Mouse (Mus musculus) liver, embryonic 14.5 days (tissue): ENCODE data around the gene Sec14l1. TPM values are rescaled to one million over a fixed set of nuclear protein-coding genes. Genes with fewer than 3 reads are reported as not detected.

Experiments used
- ATAC-seq: fragments of 200-750 bp; cut with Nextera tagmentation; 2 replicates; pipeline ENCODE4 v1.8.0; 2017; ENCODE audit warnings: moderate number of reproducible peaks, mild to moderate bottlenecking, moderate library complexity; ENCODE audit not compliant: insufficient read depth
- DNase-seq, 3 experiments: peaks; one replicate each; pipeline ENCODE4 v3.0.0-alpha.2; 2012 to 2013; ENCODE audit warnings: low read depth in 3 of 3, low spot score in 3 of 3
- H3K27ac ChIP-seq: fragments of 300-500 bp; sonication (generic); 2 replicates; pipeline ENCODE4 v1.5.1; 2014; ENCODE audit warnings: moderate library complexity, mild to moderate bottlenecking, control low read depth, inconsistent platforms
- H3K27me3 ChIP-seq: fragments of 300-500 bp; sonication (generic); 2 replicates; pipeline ENCODE4 v1.6.1; 2014; ENCODE audit warnings: mild to moderate bottlenecking, low read length, moderate library complexity; ENCODE audit not compliant: control insufficient read depth, insufficient read depth
- H3K36me3 ChIP-seq: fragments of 300-500 bp; sonication (generic); replicated peaks from 2 replicates; pipeline ENCODE4 v1.6.1; 2014; ENCODE audit warnings: low read depth; ENCODE audit not compliant: control insufficient read depth, insufficient read depth
- H3K4me1 ChIP-seq, 2 experiments: fragments of 200-500 bp in 1 of 2; fragments of 300-500 bp in 1 of 2; sonication (generic) in 1 of 2; replicated peaks; 2 replicates each; pipeline ENCODE4 v1.6.1; 2012 to 2014; ENCODE audit warnings: antibody characterized with exemption in 1 of 2, inconsistent platforms in 1 of 2, low read length in 1 of 2; ENCODE audit not compliant: control insufficient read depth in 2 of 2, insufficient read depth in 2 of 2
- H3K4me2 ChIP-seq: fragments of 300-500 bp; sonication (generic); 2 replicates; pipeline ENCODE4 v1.6.1; 2014; ENCODE audit warnings: low read depth, mild to moderate bottlenecking, control low read depth, moderate library complexity
- H3K4me3 ChIP-seq, 2 experiments: fragments of 200-500 bp in 1 of 2; fragments of 300-500 bp in 1 of 2; sonication (generic) in 1 of 2; 2 replicates each; pipeline ENCODE4 v1.5.1; 2012 to 2014; ENCODE audit warnings: low read depth in 2 of 2, low read length in 2 of 2, mild to moderate bottlenecking in 2 of 2, control low read depth in 1 of 2, inconsistent platforms in 1 of 2, moderate library complexity in 1 of 2; ENCODE audit not compliant: insufficient read depth in 1 of 2
- H3K9ac ChIP-seq: fragments of 300-500 bp; sonication (generic); replicated peaks from 2 replicates; pipeline ENCODE4 v1.6.1; 2014; ENCODE audit warnings: mild to moderate bottlenecking, control low read depth, moderate library complexity
- H3K9me3 ChIP-seq: fragments of 300-500 bp; sonication (generic); 2 replicates; pipeline ENCODE4 v1.6.1; 2016; ENCODE audit warnings: low read length, mixed read lengths; ENCODE audit not compliant: control insufficient read depth
- CTCF ChIP-seq: IDR thresholded peaks from 2 replicates; pipeline ENCODE4 v1.5.1; 2016; ENCODE audit warnings: antibody characterized with exemption, low read depth, control low read depth
- EP300 ChIP-seq: IDR thresholded peaks from 2 replicates; pipeline ENCODE4 v1.6.1; 2016; ENCODE audit warnings: antibody characterized with exemption, low read depth
- WGBS: fragments of 180-500 bp; shearing (Covaris S2); extraction: QIAGEN DNeasy Blood & Tissue Kit; methylation state at CpG from one replicate; pipeline ENCODE4 v1.1.7; 2014; ENCODE audit not compliant: insufficient replicate concordance; 5-methylcytosine and 5-hydroxymethylcytosine counted together
- polyA plus RNA-seq, 2 experiments: library from polyadenylated mRNA; depleted of rRNA in 1 of 2; stranded (reverse) in 1 of 2; unstranded in 1 of 2; fragments of >200 nt; fragmentation: Nextera tagmentation in 1 of 2; extraction: Ambion mirVana in 1 of 2; gene quantifications; 2 replicates each; pipeline versions ENCODE4 v1.2.1 to v1.2.3; 2012 to 2014

Gene Sec14l1
- polyA plus RNA-seq, 2 experiments = 10.5 to 13.0 TPM

DNA sequence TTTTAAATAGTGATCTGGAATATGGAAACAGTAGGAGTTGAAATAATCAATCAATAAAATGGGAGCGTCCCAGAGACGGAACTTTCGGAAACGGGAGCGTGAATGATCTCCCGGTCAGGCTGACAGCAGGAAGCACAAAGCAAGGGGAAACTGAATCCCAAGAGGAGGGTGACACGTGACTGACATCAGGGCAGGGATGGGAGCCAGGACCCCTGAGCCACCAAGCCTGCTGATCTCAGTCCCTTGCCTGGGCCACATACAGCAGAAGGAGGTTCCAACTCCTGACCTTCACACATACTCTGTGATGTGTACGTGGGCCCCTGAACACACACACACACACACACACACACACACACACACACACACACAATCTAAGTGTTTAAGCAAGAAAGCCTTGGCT, 46.6 kb downstream of the Sec14l1 start:
- H3K36me3 ChIP-seq = peaks cover 5% of the 10 kb centered on the region
- 77% methylated on average over 8 of the region's 8 CpGs for WGBS

DNA sequence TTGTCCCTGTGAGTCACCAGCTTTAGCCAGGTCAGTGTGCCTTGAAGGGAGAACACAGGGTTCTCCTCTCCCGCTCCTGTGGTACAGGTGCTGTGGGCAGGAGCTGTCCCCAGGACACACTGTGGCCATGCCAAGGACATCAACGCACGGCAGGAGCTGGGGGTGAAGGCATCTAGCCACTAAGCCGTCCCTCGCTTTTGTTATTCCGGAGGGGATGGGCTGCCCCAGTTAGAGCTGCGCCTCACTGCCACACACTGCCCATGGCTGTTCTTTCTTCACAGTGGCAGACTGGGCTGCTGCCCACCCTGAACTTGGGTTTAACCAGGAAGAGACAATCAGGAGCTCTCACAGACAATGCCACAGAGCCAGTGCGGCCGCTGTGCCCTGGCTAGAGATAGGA, 48.1 kb downstream of the Sec14l1 start:
- Histone ChIP-seq H3K36me3 (no peaks in the 10 kb centered on the region), H3K27ac (no peak overlapping the region), H3K9me3 (no peaks in the 10 kb centered on the region), H3K4me1 (no peaks in the 10 kb centered on the region), H3K4me3 (no peak overlapping the region), H3K9ac (no peak overlapping the region), H3K4me2 (no peak overlapping the region), H3K27me3 (no peaks in the 10 kb centered on the region)
- TF ChIP-seq CTCF = no peak
- TF ChIP-seq EP300 = no peak
- no peak for ATAC-seq
- WGBS = 76% methylated on average over 9 of the region's 9 CpGs
- DNase-seq = no peak

More for the DNA sequence above, 46.6 kb downstream of the Sec14l1 start:
- no peak overlapping the region for H3K4me3 ChIP-seq
- no peaks in the 10 kb centered on the region for H3K9me3 ChIP-seq
- H3K27me3 ChIP-seq = no peaks in the 10 kb centered on the region
- no peak for ATAC-seq
- no peak for TF ChIP-seq CTCF
- no peak for TF ChIP-seq EP300
- no peak overlapping the region for H3K9ac ChIP-seq
- no peaks in the 10 kb centered on the region for H3K4me1 ChIP-seq
- no peak for DNase-seq
- no peak overlapping the region for H3K27ac ChIP-seq
- H3K4me2 ChIP-seq = no peak overlapping the region

DNA sequence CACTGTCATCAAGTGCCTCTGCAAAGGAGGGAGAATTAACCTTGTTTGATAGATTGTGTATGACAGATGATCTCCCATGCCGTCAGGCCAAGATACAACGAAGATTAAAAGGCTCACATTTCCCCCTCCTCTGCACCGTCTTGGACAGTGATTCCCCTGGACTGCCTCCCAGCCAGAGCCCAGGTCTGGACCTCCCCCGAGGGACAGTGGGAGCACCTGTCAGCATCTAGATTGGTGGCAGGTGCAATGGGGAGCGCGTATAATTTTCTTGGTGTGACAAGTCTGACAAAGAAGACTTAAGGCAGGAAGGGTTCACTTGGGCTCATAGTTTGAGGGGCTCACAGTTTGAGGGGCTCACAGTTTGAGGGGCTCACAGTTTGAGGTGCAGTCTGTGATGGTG, 48.8 kb downstream of the Sec14l1 start:
- no peak overlapping the region for H3K9ac ChIP-seq
- H3K27ac ChIP-seq = no peak overlapping the region
- no peaks in the 10 kb centered on the region for H3K4me1 ChIP-seq
- no peaks in the 10 kb centered on the region for H3K36me3 ChIP-seq
- 69% methylated on average over 6 of the region's 6 CpGs for WGBS
- ATAC-seq = no peak
- DNase-seq = no peak
- no peak for TF ChIP-seq CTCF
- H3K27me3 ChIP-seq = no peaks in the 10 kb centered on the region
- H3K9me3 ChIP-seq = no peaks in the 10 kb centered on the region
- no peak overlapping the region for H3K4me2 ChIP-seq
- no peak overlapping the region for H3K4me3 ChIP-seq

DNA sequence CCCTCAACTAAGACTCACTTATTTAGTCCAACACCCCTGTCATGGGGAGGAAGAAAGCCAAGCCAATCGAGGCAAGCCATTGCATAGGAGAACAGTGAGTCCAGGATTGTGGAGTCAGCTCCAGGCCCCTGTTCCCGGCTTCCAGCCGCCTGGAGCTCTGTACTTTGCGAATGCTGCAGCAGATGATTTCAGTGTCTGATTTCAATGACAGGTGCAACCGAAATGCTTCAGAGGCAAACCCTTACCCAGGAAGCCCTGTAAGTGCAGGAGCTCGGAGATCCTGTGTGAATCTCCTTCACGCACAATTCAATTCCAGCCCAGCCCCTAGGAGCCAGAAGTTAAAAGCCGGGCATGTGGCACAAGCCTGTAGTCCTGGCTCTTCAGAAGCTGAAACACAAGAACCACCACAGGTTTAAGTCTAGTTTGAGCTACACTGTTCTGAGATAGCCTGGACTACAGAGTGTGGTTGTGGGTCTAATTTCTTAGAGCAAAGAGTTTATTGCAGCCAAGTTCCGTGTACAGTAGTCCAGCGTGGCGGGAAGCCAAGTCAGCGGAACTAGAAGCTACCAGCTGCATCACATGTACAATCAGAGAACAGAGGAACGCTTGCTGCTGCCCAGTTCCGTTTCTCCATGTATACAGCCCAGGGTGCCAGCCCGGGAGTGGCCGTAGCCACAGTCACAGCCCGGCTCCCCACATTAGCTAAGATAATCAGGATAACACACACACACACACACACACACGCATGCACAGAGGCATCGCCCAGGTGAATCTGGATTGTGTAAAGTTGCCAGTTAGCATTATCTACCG, 53.5 kb downstream of the Sec14l1 start:
- Histone ChIP-seq H3K9me3 (no peaks in the 10 kb centered on the region), H3K36me3 (no peaks in the 10 kb centered on the region), H3K4me2 (no peak overlapping the region), H3K4me3 (no peak overlapping the region), H3K27me3 (no peaks in the 10 kb centered on the region), H3K27ac (no peak overlapping the region), H3K9ac (no peak overlapping the region), H3K4me1 (no peaks in the 10 kb centered on the region)
- DNase-seq = no peak
- 66% methylated on average over 20 of the region's 20 CpGs for WGBS
- TF ChIP-seq CTCF = no peak
- ATAC-seq = no peak

DNA sequence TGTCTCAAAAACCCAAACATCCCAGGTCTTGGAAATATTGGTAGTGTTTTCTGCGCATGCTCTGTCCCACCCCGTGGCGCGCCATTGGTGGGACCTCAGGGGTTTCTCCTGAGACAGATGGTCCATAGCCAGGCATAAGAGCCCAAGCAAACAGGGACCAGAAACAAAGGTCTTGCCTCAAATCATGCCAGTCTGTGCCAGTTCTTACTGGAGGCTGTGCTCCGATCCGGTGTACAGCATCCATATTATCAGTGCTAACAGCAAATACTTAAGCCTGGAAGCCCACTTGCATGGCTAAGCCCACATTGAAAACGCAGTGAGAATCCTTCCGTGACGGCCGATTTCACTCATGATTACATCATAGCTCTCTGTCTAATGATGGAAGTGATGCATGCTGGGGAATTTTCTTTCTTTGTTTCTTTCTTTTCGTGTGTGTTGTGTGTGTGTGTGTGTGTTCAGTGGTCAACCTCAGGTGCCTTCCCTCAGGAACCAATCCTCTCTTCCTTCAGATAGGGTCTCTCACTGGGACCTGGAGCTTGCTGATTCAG, 54.2 kb downstream of the Sec14l1 start:
- no peak overlapping the region for H3K4me2 ChIP-seq
- H3K27me3 ChIP-seq = no peaks in the 10 kb centered on the region
- TF ChIP-seq EP300 (no peak), CTCF (no peak)
- H3K9me3 ChIP-seq = no peaks in the 10 kb centered on the region
- H3K4me1 ChIP-seq = no peaks in the 10 kb centered on the region
- no peak for DNase-seq
- 80% methylated on average over 11 of the region's 11 CpGs for WGBS
- H3K36me3 ChIP-seq = no peaks in the 10 kb centered on the region
- H3K9ac ChIP-seq = no peak overlapping the region
- no peak for ATAC-seq
- no peak overlapping the region for H3K4me3 ChIP-seq
- no peak overlapping the region for H3K27ac ChIP-seq
